Mouse (Mus musculus): Measurements from ENCODE around the gene Scd2. TPM values are rescaled to one million over a fixed set of nuclear protein-coding genes. Genes with fewer than 3 reads are reported as not detected.
"Not testable (repeated sequence)": the region's sequence is repeated elsewhere in the genome, so short reads cannot be mapped to it uniquely, and the experiment has no call there.

The Scd2 gene
- polyA plus RNA-seq, 1 experiment from 2014 or later: 219 TPM

DNA sequence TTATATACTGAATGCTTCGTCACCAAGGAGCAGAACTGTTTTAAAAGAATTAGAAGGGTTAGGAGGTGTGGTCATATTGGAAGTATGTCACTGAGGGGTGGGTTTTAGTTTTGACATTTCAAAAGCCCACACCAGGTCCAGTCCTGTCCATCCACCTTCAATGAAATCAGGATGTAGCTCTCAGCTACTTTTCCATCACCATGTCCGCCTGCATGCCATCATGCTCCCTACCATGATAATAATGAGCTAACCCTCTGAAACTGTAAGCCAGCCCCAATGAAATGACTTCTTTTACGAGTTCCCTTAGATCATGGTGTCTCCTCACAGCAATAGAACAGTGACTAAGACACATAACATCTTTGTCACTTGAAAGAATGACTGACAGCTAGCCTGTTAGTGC is 26.8 kb downstream of the Scd2 start:
- H3K36me3 ChIP-seq: no peaks in the 10 kb centered on the region; the same call in 1 of the 2 replicates
- no peak overlapping the region for H3K4me2 ChIP-seq (replicated peaks)
- no peaks in the 10 kb centered on the region for H3K27me3 ChIP-seq
- H3K4me1 ChIP-seq: peaks cover 4% of the 10 kb centered on the region; the same call in 1 of the 2 replicates
- 0 out of 2 replicates have a peak, but pooled peaks cover 5% of the 10 kb centered on the region for H3K9me3 ChIP-seq
- no peak overlapping the region for H3K4me3 ChIP-seq
- H3K9ac ChIP-seq: no peak overlapping the region
- 85% methylated on average over 3 of the region's 3 CpGs for WGBS
- ATAC-seq (ENCODE audit: low FRiP score, low read depth): no peak
- no peak overlapping the region for H3K27ac ChIP-seq

DNA sequence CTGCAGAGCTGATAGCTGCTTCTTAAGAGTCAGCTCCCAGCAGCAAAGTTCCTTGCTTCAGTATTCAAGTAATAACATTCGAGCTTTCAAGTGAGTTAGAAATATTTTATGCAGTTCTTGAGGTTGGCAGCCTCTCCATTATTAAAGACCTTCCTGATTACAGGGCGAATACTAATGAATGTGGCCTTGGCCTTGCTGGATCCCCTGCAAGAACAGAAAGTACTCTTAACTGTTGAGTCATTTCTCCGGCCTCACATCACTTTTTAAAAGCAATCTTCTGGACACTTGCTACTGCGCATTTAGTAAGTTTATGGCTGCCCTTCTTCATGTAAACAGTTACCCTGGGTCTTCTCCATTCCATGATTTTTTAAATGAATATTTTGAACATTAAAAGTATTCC is 27.7 kb downstream of the Scd2 start:
- ATAC-seq (ENCODE audit: low FRiP score, low read depth): no peak
- 83% methylated on average over 4 of the region's 4 CpGs for WGBS
- Histone ChIP-seq H3K4me1 (no peaks in the 10 kb centered on the region), H3K4me2 (replicated peaks) (no peak overlapping the region), H3K9me3 (0 out of 2 replicates have a peak, but pooled peaks cover 5% of the 10 kb centered on the region), H3K4me3 (no peak overlapping the region), H3K27me3 (no peaks in the 10 kb centered on the region), H3K27ac (no peak overlapping the region), H3K36me3 (no peaks in the 10 kb centered on the region; the same call in 1 of the 2 replicates), H3K9ac (no peak overlapping the region)

DNA sequence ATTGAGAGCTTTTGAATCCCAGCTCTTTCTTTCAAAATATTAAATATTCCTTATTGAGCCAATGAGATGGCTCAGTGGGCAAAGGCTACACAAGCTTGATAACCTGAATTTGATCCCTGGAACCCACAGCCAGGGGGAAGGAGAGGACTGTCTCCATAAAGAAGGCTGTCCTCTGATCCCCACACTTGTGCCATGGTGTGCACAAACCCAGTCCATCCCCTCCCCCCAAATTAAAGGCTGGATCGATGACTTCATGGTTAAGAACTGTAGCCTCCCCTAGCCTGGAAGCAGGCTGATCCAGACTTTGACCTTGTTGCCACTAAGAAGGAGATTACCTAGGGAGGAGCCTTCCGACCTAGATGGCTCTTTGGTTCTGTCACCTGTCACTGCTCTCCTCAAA is 28.2 kb downstream of the Scd2 start:
- no peaks in the 10 kb centered on the region for H3K27me3 ChIP-seq
- no peak overlapping the region for H3K27ac ChIP-seq
- H3K36me3 ChIP-seq: no peaks in the 10 kb centered on the region; the same call in 1 of the 2 replicates
- no peak for ATAC-seq (ENCODE audit: low FRiP score, low read depth)
- WGBS: 76% methylated on average over 2 of the region's 2 CpGs
- H3K4me2 ChIP-seq (replicated peaks): no peak overlapping the region
- H3K9ac ChIP-seq: no peak overlapping the region
- 0 out of 2 replicates have a peak, but pooled peaks cover 5% of the 10 kb centered on the region for H3K9me3 ChIP-seq
- no peaks in the 10 kb centered on the region for H3K4me1 ChIP-seq
- H3K4me3 ChIP-seq: no peak overlapping the region

DNA sequence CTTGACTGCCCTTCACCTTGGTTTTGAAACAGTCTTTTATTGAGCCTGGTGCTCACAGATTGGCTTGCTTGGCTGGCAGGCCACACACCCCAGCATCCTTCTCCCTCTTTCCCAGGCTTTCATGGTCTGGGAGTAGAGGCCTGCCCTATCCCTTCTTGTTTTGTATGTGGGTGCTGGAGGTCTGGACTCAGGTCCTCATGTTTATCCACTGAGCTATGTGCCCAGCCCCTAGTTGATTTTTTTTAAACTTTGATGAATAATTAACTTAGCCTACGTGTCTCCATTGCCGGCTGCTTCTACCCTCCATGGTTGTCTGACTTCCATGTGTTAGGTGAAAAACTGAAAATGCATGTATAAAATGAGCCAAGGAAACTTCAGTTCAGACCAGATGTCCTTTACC is 36.1 kb downstream of the Scd2 start:
- peaks cover 3% of the 10 kb centered on the region; the same call in 1 of the 2 replicates for H3K36me3 ChIP-seq

DNA sequence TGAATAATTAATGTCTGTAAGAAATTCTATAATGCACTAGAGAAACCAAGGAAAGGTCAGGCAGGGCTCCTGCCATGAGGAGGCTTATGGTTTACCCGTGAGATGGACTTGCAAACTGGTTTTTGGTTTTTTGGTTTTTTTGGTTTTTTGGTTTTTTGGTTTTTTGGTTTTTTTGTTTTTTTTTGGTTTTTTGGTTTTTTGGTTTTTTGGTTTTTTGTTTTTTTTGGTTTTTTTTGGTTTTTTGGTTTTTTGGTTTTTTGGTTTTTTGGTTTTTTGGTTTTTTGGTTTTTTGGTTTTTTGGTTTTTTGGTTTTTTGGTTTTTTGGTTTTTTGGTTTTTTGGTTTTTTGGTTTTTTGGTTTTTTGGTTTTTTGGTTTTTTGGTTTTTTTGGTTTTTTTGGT is 37.7 kb downstream of the Scd2 start:
- not testable (repeated sequence) for ATAC-seq (ENCODE audit: low FRiP score, low read depth); H3K9me3 ChIP-seq
- 89% methylated on average over 1 of the region's 1 CpGs for WGBS

More for the DNA sequence above, 36.1 kb downstream of the Scd2 start:
- Histone ChIP-seq H3K27ac (no peak overlapping the region), H3K9ac (no peak overlapping the region), H3K9me3 (no peaks in the 10 kb centered on the region), H3K4me2 (replicated peaks) (no peak overlapping the region), H3K27me3 (no peaks in the 10 kb centered on the region), H3K4me1 (no peaks in the 10 kb centered on the region), H3K4me3 (no peak overlapping the region)
- 97% methylated on average over 2 of the region's 2 CpGs for WGBS
- ATAC-seq (ENCODE audit: low FRiP score, low read depth): no peak

DNA sequence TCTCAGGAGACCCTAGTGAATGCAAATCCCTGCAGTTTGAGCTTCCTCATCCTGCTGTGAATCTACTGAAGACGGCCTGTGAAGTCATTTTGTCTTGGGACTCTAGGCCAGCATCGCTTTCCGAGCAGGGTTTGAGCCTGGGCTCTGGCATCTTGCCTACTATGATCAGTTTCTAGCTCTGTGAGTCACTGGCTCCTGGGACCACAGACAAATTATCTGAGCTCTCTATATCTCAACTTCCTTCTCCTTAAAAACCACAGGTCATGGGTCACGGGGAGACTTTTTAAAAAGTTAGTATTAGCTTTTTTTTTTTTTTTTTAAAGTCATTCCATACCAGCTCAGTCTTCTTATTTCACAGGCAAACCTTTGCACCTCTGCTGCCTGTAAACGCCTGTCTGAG is 38.4 kb downstream of the Scd2 start:
- Histone ChIP-seq H3K4me3 (no peak overlapping the region), H3K27me3 (no peaks in the 10 kb centered on the region), H3K36me3 (peaks cover 3% of the 10 kb centered on the region; the same call in 1 of the 2 replicates), H3K4me1 (no peaks in the 10 kb centered on the region), H3K4me2 (replicated peaks) (no peak overlapping the region), H3K9ac (no peak overlapping the region), H3K9me3 (no peaks in the 10 kb centered on the region), H3K27ac (no peak overlapping the region)
- WGBS: 83% methylated on average over 5 of the region's 5 CpGs
- no peak for ATAC-seq (ENCODE audit: low FRiP score, low read depth)

More for the DNA sequence above, 37.7 kb downstream of the Scd2 start:
- H3K4me2 ChIP-seq (replicated peaks); H3K4me3 ChIP-seq; H3K27ac ChIP-seq; H3K4me1 ChIP-seq; H3K27me3 ChIP-seq; H3K9ac ChIP-seq; H3K36me3 ChIP-seq: not testable (repeated sequence)

DNA sequence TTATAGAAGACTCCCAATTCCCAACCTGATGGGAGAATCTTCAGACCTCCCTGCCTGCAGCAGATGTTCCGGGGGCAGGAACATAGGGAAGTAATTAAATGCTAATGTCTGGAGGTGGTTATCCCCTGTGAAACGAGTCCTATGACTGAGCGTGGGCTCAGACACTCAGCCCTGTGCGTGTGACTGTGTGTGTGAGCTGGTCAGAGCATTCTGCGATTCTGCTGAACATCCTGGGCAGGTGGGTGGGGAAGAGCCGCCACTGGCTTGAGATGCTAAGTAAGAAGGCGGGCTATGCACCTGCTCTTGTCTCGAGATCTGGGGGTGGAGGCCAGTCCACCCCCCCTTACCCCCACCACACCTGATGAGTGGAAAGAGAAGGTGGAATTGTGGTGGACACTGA is 38.9 kb downstream of the Scd2 start:
- peaks cover under 1% of the 10 kb centered on the region; the same call in 1 of the 2 replicates for H3K36me3 ChIP-seq
- H3K4me3 ChIP-seq: no peak overlapping the region
- WGBS: 54% methylated on average over 8 of the region's 8 CpGs
- no peaks in the 10 kb centered on the region for H3K9me3 ChIP-seq
- no peak for ATAC-seq (ENCODE audit: low FRiP score, low read depth)
- H3K27ac ChIP-seq: no peak overlapping the region
- no peaks in the 10 kb centered on the region for H3K27me3 ChIP-seq
- H3K9ac ChIP-seq: no peak overlapping the region
- H3K4me1 ChIP-seq: no peaks in the 10 kb centered on the region
- no peak overlapping the region for H3K4me2 ChIP-seq (replicated peaks)

DNA sequence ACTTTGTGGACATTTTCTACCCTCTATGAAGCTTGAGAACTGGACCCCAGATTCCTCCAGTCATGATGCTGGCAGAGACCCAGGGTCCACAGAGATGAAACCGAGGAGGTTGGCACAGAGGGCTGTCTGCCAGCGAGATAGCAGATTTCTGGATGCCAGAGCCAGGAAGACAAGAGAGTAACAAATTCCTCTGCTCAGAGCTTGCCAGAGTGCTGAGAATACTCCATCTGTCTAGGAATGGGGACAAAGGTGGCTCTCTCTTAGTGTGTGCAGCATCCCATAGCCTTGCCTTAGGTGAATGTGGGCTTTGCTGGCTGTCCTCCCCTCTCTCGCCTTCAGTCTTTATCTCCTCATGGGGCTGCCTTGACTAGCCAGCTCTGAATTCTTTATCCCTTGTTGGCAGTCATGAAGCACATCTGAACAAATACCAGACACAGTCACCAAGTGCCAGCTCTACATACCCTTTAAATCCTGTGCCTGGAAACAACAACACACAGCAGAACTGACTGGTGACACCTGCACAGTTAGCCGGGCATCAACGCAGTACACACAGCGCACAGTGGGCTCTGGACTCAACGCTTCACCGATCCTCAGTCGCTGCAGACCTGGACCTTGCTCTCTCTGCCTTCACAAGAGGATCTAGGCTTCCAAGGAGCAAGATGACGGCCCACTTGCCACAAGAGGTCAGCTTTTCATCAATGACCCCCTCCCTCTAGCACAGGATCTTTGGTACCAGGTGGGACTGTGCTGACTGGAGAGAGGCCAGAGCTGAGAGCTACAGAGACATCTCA is 39.6 kb downstream of the Scd2 start, which contains the start of gene Scd4:
Gene Scd4 (plus strand): TSS at position 260 of the 791 bp plus-strand sequence.
- H3K4me3 ChIP-seq: no peak within 1 kb of the TSS
- H3K9me3 ChIP-seq: no peaks in the 10 kb centered on the region
- H3K4me1 ChIP-seq: no peaks in the 10 kb centered on the region
- no peak within 1 kb of the TSS for H3K27ac ChIP-seq
- H3K4me2 ChIP-seq (replicated peaks): no peak within 1 kb of the TSS
- no peaks in the 10 kb centered on the region for H3K36me3 ChIP-seq
- 90% methylated on average over 10 of the region's 10 CpGs for WGBS
- ATAC-seq (ENCODE audit: low FRiP score, low read depth): no peak
- no peak within 1 kb of the TSS for H3K9ac ChIP-seq
- H3K27me3 ChIP-seq: no peaks in the 10 kb centered on the region

DNA sequence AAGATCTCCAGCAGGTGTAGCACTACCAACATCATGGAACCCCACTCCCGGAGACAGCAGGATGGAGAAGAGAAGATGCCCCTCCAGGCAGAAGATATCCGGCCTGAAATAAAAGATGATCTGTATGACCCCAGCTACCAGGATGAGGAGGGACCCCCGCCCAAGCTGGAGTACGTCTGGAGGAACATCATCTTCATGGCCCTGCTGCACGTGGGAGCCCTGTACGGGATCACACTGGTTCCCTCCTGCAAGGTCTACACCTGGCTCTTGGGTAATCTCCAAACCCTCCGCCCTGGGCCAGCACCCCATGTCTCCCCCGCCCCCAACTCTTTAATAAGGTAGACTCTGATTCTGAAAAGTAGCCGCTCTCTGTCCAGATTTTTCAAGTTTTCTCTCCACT is 40.5 kb downstream of the Scd2 start:
- Histone ChIP-seq H3K9me3 (no peaks in the 10 kb centered on the region), H3K27me3 (no peaks in the 10 kb centered on the region), H3K9ac (no peak overlapping the region), H3K4me1 (no peaks in the 10 kb centered on the region), H3K4me2 (replicated peaks) (no peak overlapping the region), H3K36me3 (no peaks in the 10 kb centered on the region), H3K27ac (no peak overlapping the region), H3K4me3 (no peak overlapping the region)
- 88% methylated on average over 9 of the region's 9 CpGs for WGBS
- ATAC-seq (ENCODE audit: low FRiP score, low read depth): no peak

DNA sequence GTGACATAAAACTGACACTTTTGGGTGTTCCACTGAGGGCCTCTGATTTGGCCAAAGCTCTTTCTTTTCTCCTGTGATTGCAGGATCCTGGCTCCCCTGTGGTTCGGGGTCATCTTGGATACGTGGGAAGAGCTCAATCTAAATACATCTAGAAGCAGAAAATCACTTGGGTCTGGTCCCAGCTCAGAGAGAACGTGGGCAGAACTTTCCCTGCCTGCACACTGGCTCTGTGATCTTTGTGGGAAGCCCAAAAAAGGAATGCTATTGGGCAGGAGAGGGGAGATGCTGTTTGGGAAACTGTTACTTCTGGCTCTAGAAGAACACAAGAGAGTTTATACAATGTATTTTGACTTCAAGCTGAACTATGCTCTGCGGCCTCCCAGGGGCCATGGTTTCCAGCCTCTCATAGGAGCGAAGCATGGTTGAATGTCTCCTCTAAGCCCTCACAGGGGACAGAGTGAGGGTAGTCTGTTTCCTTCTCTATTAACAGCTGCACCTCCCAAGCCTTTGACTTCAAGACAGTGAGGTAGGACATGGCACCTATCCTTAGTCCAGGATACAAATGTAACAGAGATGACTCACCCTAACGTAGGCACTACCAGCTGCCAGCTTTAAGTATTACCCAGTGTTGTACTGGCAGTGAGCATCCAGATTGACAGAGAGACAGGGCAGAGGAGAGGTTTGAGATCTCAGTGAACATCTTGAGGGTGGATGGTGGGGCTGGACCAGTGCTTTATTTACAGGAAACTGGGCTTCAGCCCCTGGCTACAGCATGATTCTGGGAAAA is 42.6 kb downstream of the Scd2 start:
- no peak for ATAC-seq (ENCODE audit: low FRiP score, low read depth)

DNA sequence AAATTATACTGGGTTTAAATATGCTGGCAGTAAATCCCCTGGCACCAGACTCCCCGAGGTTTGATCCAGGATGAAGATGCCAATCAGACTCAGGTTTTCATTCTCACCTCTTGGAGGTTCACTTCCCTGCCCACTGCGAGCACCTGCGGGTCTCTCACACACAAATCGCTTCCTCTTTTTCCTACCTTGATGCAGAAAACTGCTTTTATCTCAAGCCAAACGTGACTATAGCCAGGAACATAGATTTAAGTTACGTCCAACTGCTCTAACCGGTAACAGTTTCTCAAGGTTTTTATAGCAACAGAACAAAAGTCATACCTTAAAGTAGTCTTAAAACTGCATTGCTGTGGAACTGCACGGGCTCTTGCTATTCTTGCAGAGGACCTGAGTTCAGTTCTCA is 56.2 kb downstream of the Scd2 start:
- H3K9me3 ChIP-seq: no peaks in the 10 kb centered on the region
- H3K4me1 ChIP-seq: no peaks in the 10 kb centered on the region
- H3K4me2 ChIP-seq (replicated peaks): no peak overlapping the region
- WGBS: 86% methylated on average over 8 of the region's 8 CpGs
- no peak overlapping the region for H3K27ac ChIP-seq
- no peaks in the 10 kb centered on the region for H3K27me3 ChIP-seq
- no peak overlapping the region for H3K4me3 ChIP-seq
- no peak overlapping the region for H3K9ac ChIP-seq
- no peaks in the 10 kb centered on the region for H3K36me3 ChIP-seq
- no peak for ATAC-seq (ENCODE audit: low FRiP score, low read depth)

More for the DNA sequence above, 42.6 kb downstream of the Scd2 start:
- H3K4me3 ChIP-seq: no peak overlapping the region
- H3K4me1 ChIP-seq: no peaks in the 10 kb centered on the region
- no peaks in the 10 kb centered on the region for H3K9me3 ChIP-seq
- H3K36me3 ChIP-seq: no peaks in the 10 kb centered on the region
- no peak overlapping the region for H3K9ac ChIP-seq
- H3K4me2 ChIP-seq (replicated peaks): no peak overlapping the region
- H3K27me3 ChIP-seq: no peaks in the 10 kb centered on the region
- no peak overlapping the region for H3K27ac ChIP-seq
- 79% methylated on average over 6 of the region's 6 CpGs for WGBS

DNA sequence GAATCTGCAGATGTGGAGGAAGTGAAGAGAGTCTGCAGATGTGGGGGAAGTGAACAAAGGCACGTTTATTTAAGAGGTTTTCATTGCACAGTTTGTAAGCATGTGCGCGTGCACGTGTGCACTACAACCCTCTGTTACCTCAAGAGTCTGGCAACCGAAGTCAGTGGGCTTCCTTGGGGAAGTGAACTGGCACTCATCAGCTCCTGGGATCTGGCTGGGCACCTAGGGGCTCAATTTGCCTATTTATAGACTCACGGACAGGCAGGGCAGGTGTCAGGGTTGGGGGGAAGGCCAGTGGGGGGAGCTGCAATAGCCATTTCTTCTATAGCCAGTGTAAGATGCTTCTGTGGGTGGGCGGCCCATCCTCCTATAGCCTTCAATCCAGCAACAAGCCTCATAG is 58.3 kb downstream of the Scd2 start:
- no peak overlapping the region for H3K4me3 ChIP-seq
- no peak overlapping the region for H3K9ac ChIP-seq
- WGBS: 74% methylated on average over 7 of the region's 7 CpGs
- no peaks in the 10 kb centered on the region for H3K27me3 ChIP-seq
- H3K27ac ChIP-seq: no peak overlapping the region
- H3K9me3 ChIP-seq: no peaks in the 10 kb centered on the region
- no peak for ATAC-seq (ENCODE audit: low FRiP score, low read depth)
- no peak overlapping the region for H3K4me2 ChIP-seq (replicated peaks)
- H3K4me1 ChIP-seq: no peaks in the 10 kb centered on the region
- no peaks in the 10 kb centered on the region for H3K36me3 ChIP-seq
